Mouse (Mus musculus) midbrain, postnatal 0 days (tissue): ENCODE measurements around the gene Nup210l. TPM values are rescaled to one million over a fixed set of nuclear protein-coding genes. Genes with fewer than 3 reads are reported as not detected.

Source experiments
- ATAC-seq: fragments of 200-750 bp; cut with Nextera tagmentation; 2 replicates; pipeline ENCODE4 v1.8.0; 2017; ENCODE audit warnings: moderate number of reproducible peaks, mild to moderate bottlenecking, moderate TSS enrichment, moderate library complexity; ENCODE audit not compliant: low FRiP score
- DNase-seq: peaks from one replicate; pipeline ENCODE4 v3.0.0-alpha.2; 2015; ENCODE audit warnings: low spot score
- H3K27ac ChIP-seq: fragments of 300-500 bp; sonication (generic); 2 replicates; pipeline ENCODE4 v1.5.1; 2014; ENCODE audit warnings: low read depth, mild to moderate bottlenecking, low read length, mixed read lengths
- H3K27me3 ChIP-seq: fragments of 300-500 bp; sonication (generic); 2 replicates; pipeline ENCODE4 v1.6.1; 2014; ENCODE audit warnings: low read length, control low read depth, mixed read lengths; ENCODE audit not compliant: insufficient read depth
- H3K36me3 ChIP-seq: fragments of 300-500 bp; sonication (generic); 2 replicates; pipeline ENCODE4 v1.6.1; 2014; ENCODE audit warnings: low read length, control low read depth, mixed read lengths; ENCODE audit not compliant: insufficient read depth
- H3K4me1 ChIP-seq: fragments of 300-500 bp; sonication (generic); 2 replicates; pipeline ENCODE4 v1.6.1; 2014; ENCODE audit warnings: mild to moderate bottlenecking, control low read depth, antibody characterized with exemption, low read length, mixed read lengths; ENCODE audit not compliant: insufficient read depth
- H3K4me2 ChIP-seq: fragments of 300-500 bp; sonication (generic); 2 replicates; pipeline ENCODE4 v1.6.1; 2014; ENCODE audit warnings: low read depth, mild to moderate bottlenecking, low read length, mixed read lengths; ENCODE audit not compliant: poor library complexity, severe bottlenecking
- H3K4me3 ChIP-seq: fragments of 300-500 bp; sonication (generic); 2 replicates; pipeline ENCODE4 v1.5.1; 2014; ENCODE audit warnings: low read depth, mild to moderate bottlenecking, low read length, moderate library complexity
- H3K9ac ChIP-seq: fragments of 300-500 bp; sonication (generic); replicated peaks from 2 replicates; pipeline ENCODE4 v1.6.1; 2014; ENCODE audit warnings: mild to moderate bottlenecking, low read length, moderate library complexity, mixed read lengths; ENCODE audit not compliant: poor library complexity, severe bottlenecking
- H3K9me3 ChIP-seq: fragments of 300-500 bp; sonication (generic); 2 replicates; pipeline ENCODE4 v1.6.1; 2016; ENCODE audit warnings: low read length, control low read depth
- CTCF ChIP-seq: IDR thresholded peaks from 2 replicates; pipeline ENCODE4 v1.5.1; 2016; ENCODE audit warnings: antibody characterized with exemption, mild to moderate bottlenecking
- WGBS: fragments of 180-500 bp; shearing (Covaris S2); extraction: QIAGEN DNeasy Blood & Tissue Kit; methylation state at CpG from one replicate; pipeline ENCODE4 v1.1.7; 2014; 5-methylcytosine and 5-hydroxymethylcytosine counted together
- polyA plus RNA-seq: library from polyadenylated mRNA; unstranded; fragments of >200 nt; fragmentation: Nextera tagmentation; extraction: Ambion mirVana; gene quantifications from 2 replicates; pipeline ENCODE4 v1.2.1, GENCODE M21; 2015
- total RNA-seq: library from RNA; depleted of rRNA; stranded (reverse); fragments of >200 nt; gene quantifications from 2 replicates; pipeline ENCODE4 v1.2.3, GENCODE M21; 2014

Nup210l gene
- total and polyA plus RNA-seq, 2 experiments from 2014 or later = 0.17 to 0.55 TPM

GRCm38 (mm10) chr3:90203619-90204018 is 99.7 kb downstream of the Nup210l start:
- Histone ChIP-seq H3K36me3 (peaks cover 8% of the 10 kb centered on the region; the same call in 1 of the 2 replicates), H3K9me3 (no peaks in the 10 kb centered on the region), H3K27me3 (no peaks in the 10 kb centered on the region), H3K27ac (no peak overlapping the region), H3K9ac (no peak overlapping the region), H3K4me3 (no peak overlapping the region), H3K4me2 (no peak overlapping the region), H3K4me1 (no peaks in the 10 kb centered on the region)
- ATAC-seq = no peak
- no peak for TF ChIP-seq CTCF
- 80% methylated on average over 5 of the region's 5 CpGs for WGBS
- DNase-seq = no peak

- Histone ChIP-seq H3K4me3 (no peak overlapping the region), H3K4me2 (no peak overlapping the region), H3K27ac (no peak overlapping the region), H3K27me3 (no peaks in the 10 kb centered on the region), H3K4me1 (no peaks in the 10 kb centered on the region), H3K9me3 (no peaks in the 10 kb centered on the region), H3K9ac (no peak overlapping the region), H3K36me3 (peaks cover 13% of the 10 kb centered on the region; the same call in 1 of the 2 replicates)
- ATAC-seq (no peak), DNase-seq (no peak)
- TF ChIP-seq CTCF = no peak
- 91% methylated on average over 2 of the region's 2 CpGs for WGBS
Measured at GRCm38 (mm10) chr3:90204582-90204981, 100.7 kb downstream of the Nup210l start.

GRCm38 (mm10) chr3:90208662-90209061 is 104.7 kb downstream of the Nup210l start:
- no peak for DNase-seq
- WGBS = 86% methylated on average over 2 of the region's 2 CpGs
- Histone ChIP-seq H3K27me3 (no peaks in the 10 kb centered on the region), H3K27ac (no peak overlapping the region), H3K4me1 (no peaks in the 10 kb centered on the region), H3K4me3 (no peak overlapping the region), H3K9ac (no peak overlapping the region), H3K4me2 (no peak overlapping the region), H3K9me3 (no peaks in the 10 kb centered on the region), H3K36me3 (peaks cover 19% of the 10 kb centered on the region; the same call in 1 of the 2 replicates)
- TF ChIP-seq CTCF = no peak
- ATAC-seq = no peak

- no peak overlapping the region for H3K4me3 ChIP-seq
- DNase-seq (no peak), ATAC-seq (no peak)
- no peak overlapping the region for H3K9ac ChIP-seq
- no peak overlapping the region for H3K27ac ChIP-seq
- H3K27me3 ChIP-seq = no peaks in the 10 kb centered on the region
- WGBS = 98% methylated on average over 5 of the region's 5 CpGs
- H3K36me3 ChIP-seq = peaks cover 19% of the 10 kb centered on the region; the same call in 1 of the 2 replicates
- no peak overlapping the region for H3K4me2 ChIP-seq
- no peaks in the 10 kb centered on the region for H3K4me1 ChIP-seq
- no peak for TF ChIP-seq CTCF
- no peaks in the 10 kb centered on the region for H3K9me3 ChIP-seq
Measured at GRCm38 (mm10) chr3:90209908-90210566, 106.1 kb downstream of the Nup210l start.

- DNase-seq (no peak), ATAC-seq (no peak)
- H3K4me2 ChIP-seq = peak overlapping the region; percentile 83
- no peak for TF ChIP-seq CTCF
- H3K27ac ChIP-seq = no peak overlapping the region
- H3K9me3 ChIP-seq = no peaks in the 10 kb centered on the region
- H3K36me3 ChIP-seq = peaks cover 19% of the 10 kb centered on the region; the same call in 1 of the 2 replicates
- WGBS = 79% methylated on average over 13 of the region's 13 CpGs
- 0 out of 2 replicates have a peak overlapping the region, but pooled peaks have one; percentile 66 for H3K9ac ChIP-seq
- H3K27me3 ChIP-seq = no peaks in the 10 kb centered on the region
- no peaks in the 10 kb centered on the region for H3K4me1 ChIP-seq
- peak overlapping the region; percentile 2; the same call in 1 of the 2 replicates for H3K4me3 ChIP-seq
Measured at GRCm38 (mm10) chr3:90211475-90212398, 107.8 kb downstream of the Nup210l start.
